Mouse (Mus musculus): ENCODE measurements at regions not wholly inside any gene's neighbourhood (a gene's known extent, or its start where the extent isn't known, plus 50 kb on each side); places are given as distances from the start of the nearest gene placed in this dataset.

- DNase-seq (ENCODE audit: low spot score) = no peak
These were observed 62.8 kb upstream of the Cacna2d3 start for GRCm38 (mm10) chr14:29784506-29784905.

GRCm38 (mm10) chr14:29786431-29786830, 64.8 kb upstream of the Cacna2d3 start:
- DNase-seq (ENCODE audit: low spot score) = no peak

- no peak for DNase-seq (ENCODE audit: low spot score)
These were observed 66.1 kb upstream of the Cacna2d3 start for GRCm38 (mm10) chr14:29787796-29788195.

- DNase-seq (ENCODE audit: low spot score) = no peak
These were observed 66.7 kb upstream of the Cacna2d3 start for GRCm38 (mm10) chr14:29788351-29788750.

GRCm38 (mm10) chr14:29795325-29795724, 73.7 kb upstream of the Cacna2d3 start:
- DNase-seq (ENCODE audit: low spot score) = no peak

- no peak for DNase-seq (ENCODE audit: low spot score)
These were observed 74.7 kb upstream of the Cacna2d3 start for GRCm38 (mm10) chr14:29796396-29796795.

- no peak for DNase-seq (ENCODE audit: low spot score)
These were observed 78.2 kb upstream of the Cacna2d3 start for GRCm38 (mm10) chr14:29799852-29800251.

- peak; percentile 24 for DNase-seq (ENCODE audit: low spot score)
These were observed 83.6 kb upstream of the Cacna2d3 start for GRCm38 (mm10) chr14:29805234-29805633.

GRCm38 (mm10) chr14:29807881-29808280, 86.2 kb upstream of the Cacna2d3 start:
- no peak for DNase-seq (ENCODE audit: low spot score)

- DNase-seq (ENCODE audit: low spot score) = no peak
These were observed 93.0 kb upstream of the Cacna2d3 start for GRCm38 (mm10) chr14:29814626-29815025.

GRCm38 (mm10) chr14:29817548-29817947, 95.9 kb upstream of the Cacna2d3 start:
- no peak for DNase-seq (ENCODE audit: low spot score)

- no peak for DNase-seq (ENCODE audit: low spot score)
These were observed 96.6 kb upstream of the Cacna2d3 start for GRCm38 (mm10) chr14:29818251-29818650.

- no peak for DNase-seq (ENCODE audit: low spot score)
These were observed 97.1 kb upstream of the Cacna2d3 start for GRCm38 (mm10) chr14:29818751-29819150.

GRCm38 (mm10) chr14:29837063-29837462, 115.4 kb upstream of the Cacna2d3 start:
- no peak for DNase-seq (ENCODE audit: low spot score)

GRCm38 (mm10) chr14:29839576-29839975, 117.9 kb upstream of the Cacna2d3 start:
- DNase-seq (ENCODE audit: low spot score) = no peak

GRCm38 (mm10) chr14:29841361-29842117, 119.9 kb upstream of the Cacna2d3 start:
- no peak for DNase-seq (ENCODE audit: low spot score)

GRCm38 (mm10) chr14:29847661-29848060, 120.4 kb upstream of the Selenok start:
- no peak for DNase-seq (ENCODE audit: low spot score)

GRCm38 (mm10) chr14:29851286-29851685, 116.8 kb upstream of the Selenok start:
- DNase-seq (ENCODE audit: low spot score) = no peak

- DNase-seq (ENCODE audit: low spot score) = no peak
These were observed 116.0 kb upstream of the Selenok start for GRCm38 (mm10) chr14:29851956-29852725.

GRCm38 (mm10) chr14:29862032-29862431, 106.1 kb upstream of the Selenok start:
- DNase-seq (ENCODE audit: low spot score) = no peak

- no peak for DNase-seq (ENCODE audit: low spot score)
These were observed 101.4 kb upstream of the Selenok start for GRCm38 (mm10) chr14:29866455-29867275.

GRCm38 (mm10) chr14:29867311-29867710, 100.8 kb upstream of the Selenok start:
- no peak for DNase-seq (ENCODE audit: low spot score)

Data from testis, postnatal 14 days (tissue).